Mouse (Mus musculus) lung, postnatal 0 days (tissue): ENCODE measurements around the gene Tcea2. TPM values are rescaled to one million over a fixed set of nuclear protein-coding genes. Genes with fewer than 3 reads are reported as not detected.

Source experiments
- ATAC-seq: fragments of 200-750 bp; cut with Nextera tagmentation; 2 replicates; pipeline ENCODE4 v1.8.0; 2017; ENCODE audit warnings: moderate library complexity
- DNase-seq: peaks from one replicate; pipeline ENCODE4 v3.0.0-alpha.2; 2016; ENCODE audit warnings: low spot score
- H3K27ac ChIP-seq: fragments of 300-500 bp; sonication (generic); 2 replicates; pipeline ENCODE4 v1.5.1; 2014; ENCODE audit warnings: antibody characterized with exemption, mild to moderate bottlenecking, low read length, mixed read lengths
- H3K27me3 ChIP-seq: fragments of 300-500 bp; sonication (generic); replicated peaks from 2 replicates; pipeline ENCODE4 v1.6.1; 2014; ENCODE audit warnings: low read length, mixed read lengths; ENCODE audit not compliant: insufficient read depth
- H3K36me3 ChIP-seq: fragments of 300-500 bp; sonication (generic); 2 replicates; pipeline ENCODE4 v1.6.1; 2014; ENCODE audit warnings: low read length, mixed read lengths; ENCODE audit not compliant: insufficient read depth
- H3K4me1 ChIP-seq: fragments of 300-500 bp; sonication (generic); 2 replicates; pipeline ENCODE4 v1.6.1; 2014; ENCODE audit warnings: antibody characterized with exemption, low read depth, low read length, mixed read lengths; ENCODE audit not compliant: insufficient read depth
- H3K4me2 ChIP-seq: fragments of 300-500 bp; sonication (generic); replicated peaks from 2 replicates; pipeline ENCODE4 v1.6.1; 2014; ENCODE audit warnings: low read depth, mild to moderate bottlenecking, low read length, moderate library complexity, mixed read lengths
- H3K4me3 ChIP-seq: fragments of 300-500 bp; sonication (generic); 2 replicates; pipeline ENCODE4 v1.5.1; 2014; ENCODE audit warnings: low read depth, low read length
- H3K9ac ChIP-seq: fragments of 300-500 bp; sonication (generic); replicated peaks from 2 replicates; pipeline ENCODE4 v1.6.1; 2014; ENCODE audit warnings: low read depth, mild to moderate bottlenecking
- H3K9me3 ChIP-seq: fragments of 300-500 bp; sonication (generic); 2 replicates; pipeline ENCODE4 v1.6.1; 2016; ENCODE audit warnings: low read length, mixed read lengths
- CTCF ChIP-seq: IDR thresholded peaks from 2 replicates; pipeline ENCODE4 v1.5.1; 2016; ENCODE audit warnings: antibody characterized with exemption, mild to moderate bottlenecking
- EP300 ChIP-seq: IDR thresholded peaks from 2 replicates; pipeline ENCODE4 v1.6.1; 2016; ENCODE audit warnings: antibody characterized with exemption, mild to moderate bottlenecking, control low read depth
- WGBS: fragments of 180-500 bp; shearing (Covaris S2); extraction: QIAGEN DNeasy Blood & Tissue Kit; methylation state at CpG from one replicate; pipeline ENCODE4 v1.1.7; 2014; 5-methylcytosine and 5-hydroxymethylcytosine counted together
- polyA plus RNA-seq: library from polyadenylated mRNA; unstranded; fragments of >200 nt; fragmentation: Nextera tagmentation; extraction: Ambion mirVana; gene quantifications from 2 replicates; pipeline ENCODE4 v1.2.1, GENCODE M21; 2015

The Tcea2 gene
- 14.1 and 15.3 TPM in 2 replicates for polyA plus RNA-seq

- no peaks in the 10 kb centered on the region for H3K27me3 ChIP-seq
- H3K9me3 ChIP-seq, result no peaks in the 10 kb centered on the region
- H3K36me3 ChIP-seq, result no peaks in the 10 kb centered on the region
- no peak within 1 kb of the TSS for H3K27ac ChIP-seq
- under 1% methylated on average over 53 of the region's 69 CpGs for WGBS
- no peak for TF ChIP-seq EP300
- peak; percentile 36 for TF ChIP-seq CTCF
- H3K9ac ChIP-seq, result peak within 1 kb of the TSS; percentile 63
- peak within 1 kb of the TSS; percentile 98 for H3K4me2 ChIP-seq
- peaks cover 5% of the 10 kb centered on the region; the same call in 1 of the 2 replicates for H3K4me1 ChIP-seq
- peak; percentile 48 for ATAC-seq
- DNase-seq, result peak; percentile 82
- H3K4me3 ChIP-seq, result peak within 1 kb of the TSS; percentile 59
These were observed at the start of gene Tcea2 for GRCm38 (mm10) chr2:181679951-181680715. Tcea2 (plus strand) TSS chr2:181680310.

- Histone ChIP-seq H3K4me1 (no peaks in the 10 kb centered on the region), H3K4me3 (no peak overlapping the region), H3K27ac (no peak overlapping the region), H3K9me3 (no peaks in the 10 kb centered on the region), H3K4me2 (no peak overlapping the region), H3K9ac (no peak overlapping the region), H3K36me3 (peaks cover 41% of the 10 kb centered on the region), H3K27me3 (no peaks in the 10 kb centered on the region)
- DNase-seq (no peak), ATAC-seq (no peak)
- 92% methylated on average over 6 of the region's 6 CpGs for WGBS
- no peak for TF ChIP-seq CTCF
- TF ChIP-seq EP300, result no peak
These were observed 47.5 kb upstream of the Tcea2 start for GRCm38 (mm10) chr2:181632624-181633023.

DNA sequence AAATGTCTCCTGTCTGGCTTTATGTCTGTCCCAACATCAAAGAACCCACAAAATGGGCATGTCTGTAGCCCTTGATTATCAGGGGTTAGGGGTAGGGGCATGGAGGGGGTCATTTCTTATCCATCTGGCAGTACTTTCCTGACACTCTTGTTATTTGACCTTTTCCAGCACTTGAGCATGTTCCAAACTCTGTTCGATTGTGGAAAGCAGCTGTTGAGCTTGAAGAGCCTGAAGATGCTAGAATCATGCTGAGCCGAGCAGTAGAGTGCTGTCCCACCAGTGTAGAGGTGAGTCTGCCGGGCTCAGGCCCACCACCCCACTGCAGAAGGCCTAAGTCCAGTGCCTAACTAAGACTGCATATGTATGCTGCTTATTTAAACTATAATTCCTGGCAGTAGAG lies 44.2 kb upstream of the Tcea2 start:
- Histone ChIP-seq H3K9me3 (no peaks in the 10 kb centered on the region), H3K36me3 (peaks cover 46% of the 10 kb centered on the region), H3K4me2 (no peak overlapping the region), H3K27ac (no peak overlapping the region), H3K27me3 (no peaks in the 10 kb centered on the region), H3K4me1 (no peaks in the 10 kb centered on the region), H3K4me3 (no peak overlapping the region), H3K9ac (no peak overlapping the region)
- 88% methylated on average over 3 of the region's 3 CpGs for whole genome bisulfite sequencing
- no peak for ATAC-seq
- DNase-seq, result no peak
- no peak for TF ChIP-seq EP300
- no peak for TF ChIP-seq CTCF

DNA sequence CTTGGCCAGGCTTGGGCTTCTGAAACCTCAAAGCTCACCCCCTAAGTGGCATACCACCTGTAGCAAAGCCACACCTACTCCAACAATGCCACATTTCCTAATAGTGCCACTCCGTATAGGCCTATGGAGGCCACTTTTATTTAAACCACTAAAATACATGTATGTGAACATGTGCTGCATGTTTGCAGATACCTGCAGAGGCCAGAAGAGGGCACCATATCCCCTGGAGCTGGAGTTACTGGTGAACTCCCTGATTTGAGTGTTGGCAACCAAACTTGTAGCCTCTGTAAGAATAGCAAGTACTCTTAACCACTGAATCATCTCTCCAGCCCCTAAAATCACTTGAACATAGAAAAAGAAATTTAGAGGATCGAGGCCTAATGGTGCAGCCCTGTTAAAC lies 35.7 kb upstream of the Tcea2 start:
- Histone ChIP-seq H3K36me3 (peaks cover 31% of the 10 kb centered on the region), H3K9me3 (no peaks in the 10 kb centered on the region), H3K4me3 (no peak overlapping the region), H3K4me2 (no peak overlapping the region), H3K4me1 (no peaks in the 10 kb centered on the region), H3K27me3 (no peaks in the 10 kb centered on the region), H3K27ac (no peak overlapping the region), H3K9ac (no peak overlapping the region)
- ATAC-seq, result peak; percentile 23; the same call in 1 of the 2 replicates
- no peak for TF ChIP-seq EP300
- peak; percentile 80 for TF ChIP-seq CTCF
- 97% methylated on average over 2 of the region's 2 CpGs for WGBS
- DNase-seq, result peak; percentile 67

DNA sequence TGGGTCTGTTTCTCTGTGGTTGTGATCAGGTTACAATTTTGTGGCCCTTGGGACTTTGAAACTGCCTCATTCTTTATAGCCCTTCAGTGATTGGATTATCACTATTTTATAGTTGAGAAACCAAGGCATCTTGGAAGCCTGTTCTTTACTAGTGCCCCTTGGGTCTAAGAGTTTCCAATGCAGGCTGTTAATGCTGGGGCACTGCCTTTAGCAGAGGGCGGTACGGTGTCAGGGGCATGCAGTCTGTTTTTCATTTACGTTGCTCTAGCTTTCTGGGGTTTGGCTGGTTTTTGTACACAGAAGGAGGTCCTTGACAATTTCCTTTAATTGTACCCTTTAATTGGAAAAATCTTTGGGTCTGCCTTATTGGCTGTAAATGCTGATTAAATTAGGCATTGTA lies 34.4 kb upstream of the Tcea2 start:
- no peaks in the 10 kb centered on the region for H3K9me3 ChIP-seq
- no peak overlapping the region for H3K4me2 ChIP-seq
- H3K4me1 ChIP-seq, result no peaks in the 10 kb centered on the region
- no peak for DNase-seq
- TF ChIP-seq CTCF, result no peak
- TF ChIP-seq EP300, result no peak
- H3K27ac ChIP-seq, result no peak overlapping the region
- peaks cover 41% of the 10 kb centered on the region for H3K36me3 ChIP-seq
- H3K9ac ChIP-seq, result no peak overlapping the region
- H3K4me3 ChIP-seq, result no peak overlapping the region
- 90% methylated on average over 3 of the region's 3 CpGs for WGBS
- H3K27me3 ChIP-seq, result no peaks in the 10 kb centered on the region
- ATAC-seq, result no peak

- Histone ChIP-seq H3K27ac (no peak overlapping the region), H3K36me3 (peaks cover 42% of the 10 kb centered on the region), H3K4me2 (no peak overlapping the region), H3K27me3 (no peaks in the 10 kb centered on the region), H3K4me3 (no peak overlapping the region), H3K4me1 (no peaks in the 10 kb centered on the region), H3K9me3 (no peaks in the 10 kb centered on the region), H3K9ac (no peak overlapping the region)
- DNase-seq, result no peak
- 82% methylated on average over 6 of the region's 6 CpGs for WGBS
- no peak for TF ChIP-seq CTCF
- TF ChIP-seq EP300, result no peak
- ATAC-seq, result no peak
These were observed 33.3 kb upstream of the Tcea2 start for GRCm38 (mm10) chr2:181646626-181647472.
